In genomic region chr1:79736408-79736807, GRCm38 (mm10) we compare ENCODE assay signal across 15 mouse cellular contexts.
"Had no signal": no experiment of that assay in that cellular context is flagged by ENCODE, and none has a peak within 500 bp of the region (broad histone marks: within the 10 kb centered on the region; RNA-seq: fewer than 3 reads in every experiment).

No protein-coding gene starts in this region.

- DNase-seq: gastrocnemius, postnatal 14 days; gastrocnemius, postnatal 36 days; heart, adult 11 months; heart, adult 2 months; heart, postnatal 14 days; heart, postnatal 36 days; kidney, adult 11 months; kidney, adult 2 months; kidney, adult 9 months; kidney, postnatal 14 days; kidney, postnatal 36 days; left cerebral cortex, postnatal 4 days had no signal

- ATAC-seq: hindbrain, postnatal 0 days; intestine, embryonic 16.5 days; liver, embryonic 12.5 days had no signal
